Mouse (Mus musculus) heart, embryonic 16.5 days (tissue): ENCODE results near the gene Hist2h2ac. TPM values are rescaled to one million over a fixed set of nuclear protein-coding genes. Genes with fewer than 3 reads are reported as not detected.
"Not testable (repeated sequence)": the region's sequence is repeated elsewhere in the genome, so short reads cannot be mapped to it uniquely, and the experiment has no call there.

Source experiments
- ATAC-seq: fragments of 200-750 bp; cut with Nextera tagmentation; replicated peaks from 2 replicates; pipeline ENCODE4 v1.8.0; 2017; ENCODE audit warnings: moderate number of reproducible peaks; ENCODE audit not compliant: insufficient read depth, low FRiP score; ENCODE audit errors: extremely low read depth
- H3K27ac ChIP-seq: fragments of 300-500 bp; sonication (generic); 2 replicates; pipeline ENCODE4 v1.5.1; 2014; ENCODE audit warnings: mild to moderate bottlenecking, low read length, control low read depth, moderate library complexity
- H3K27me3 ChIP-seq: fragments of 300-500 bp; sonication (generic); 2 replicates; pipeline ENCODE4 v1.6.1; 2014; ENCODE audit warnings: low read length, mixed read lengths; ENCODE audit not compliant: control insufficient read depth, insufficient read depth
- H3K36me3 ChIP-seq: fragments of 300-500 bp; sonication (generic); 2 replicates; pipeline ENCODE4 v1.6.1; 2014; ENCODE audit not compliant: control insufficient read depth, insufficient read depth
- H3K4me1 ChIP-seq: fragments of 300-500 bp; sonication (generic); 2 replicates; pipeline ENCODE4 v1.6.1; 2014; ENCODE audit warnings: low read length, mixed read lengths; ENCODE audit not compliant: control insufficient read depth, insufficient read depth
- H3K4me2 ChIP-seq: fragments of 300-500 bp; sonication (generic); 2 replicates; pipeline ENCODE4 v1.6.1; 2014; ENCODE audit warnings: low read depth, mild to moderate bottlenecking, control low read depth, low read length
- H3K4me3 ChIP-seq: fragments of 300-500 bp; sonication (generic); 2 replicates; pipeline ENCODE4 v1.5.1; 2014; ENCODE audit warnings: mild to moderate bottlenecking, control low read depth, low read length
- H3K9ac ChIP-seq: fragments of 300-500 bp; sonication (generic); 2 replicates; pipeline ENCODE4 v1.6.1; 2014; ENCODE audit warnings: low read length, control low read depth
- H3K9me3 ChIP-seq: fragments of 300-500 bp; sonication (generic); replicated peaks from 2 replicates; pipeline ENCODE4 v1.6.1; 2016; ENCODE audit warnings: low read length; ENCODE audit not compliant: control insufficient read depth
- WGBS: fragments of 180-500 bp; shearing (Covaris S2); extraction: QIAGEN DNeasy Blood & Tissue Kit; methylation state at CpG from one replicate; pipeline ENCODE4 v1.1.7; 2014; 5-methylcytosine and 5-hydroxymethylcytosine counted together
- polyA plus RNA-seq: library from polyadenylated mRNA; unstranded; fragments of >200 nt; fragmentation: Nextera tagmentation; extraction: Ambion mirVana; gene quantifications from 2 replicates; pipeline ENCODE4 v1.2.1, GENCODE M21; 2015

Gene Hist2h2ac
- polyA plus RNA-seq, 1 experiment from 2014 or later = 6.4 TPM

DNA sequence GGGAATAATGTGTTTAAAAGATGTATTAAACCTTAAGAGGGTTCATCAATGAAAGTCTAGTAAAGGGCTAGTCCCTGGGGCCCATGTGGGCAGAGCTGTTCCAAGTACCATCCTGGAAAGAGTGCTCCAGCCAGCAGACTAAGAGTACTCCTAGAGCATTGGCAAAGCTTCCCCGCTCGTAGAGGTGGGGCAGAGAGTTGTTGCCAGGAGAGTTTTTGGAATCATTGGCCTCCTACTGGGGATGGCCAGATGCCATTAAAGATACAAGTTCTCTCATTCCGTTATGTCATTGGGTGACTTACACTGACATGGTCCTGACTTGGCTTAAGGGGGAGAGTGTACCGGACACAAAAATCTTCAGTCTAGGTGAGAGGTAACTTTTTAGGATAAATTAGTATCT is 41.1 kb downstream of the Hist2h2ac start:
- Histone ChIP-seq H3K36me3 (peaks cover 34% of the 10 kb centered on the region), H3K4me2 (no peak overlapping the region), H3K9me3 (no peaks in the 10 kb centered on the region), H3K27me3 (no peaks in the 10 kb centered on the region), H3K4me1 (peaks cover 15% of the 10 kb centered on the region), H3K27ac (no peak overlapping the region), H3K9ac (no peak overlapping the region), H3K4me3 (no peak overlapping the region)
- WGBS = 44% methylated on average over 4 of the region's 4 CpGs
- no peak for ATAC-seq

DNA sequence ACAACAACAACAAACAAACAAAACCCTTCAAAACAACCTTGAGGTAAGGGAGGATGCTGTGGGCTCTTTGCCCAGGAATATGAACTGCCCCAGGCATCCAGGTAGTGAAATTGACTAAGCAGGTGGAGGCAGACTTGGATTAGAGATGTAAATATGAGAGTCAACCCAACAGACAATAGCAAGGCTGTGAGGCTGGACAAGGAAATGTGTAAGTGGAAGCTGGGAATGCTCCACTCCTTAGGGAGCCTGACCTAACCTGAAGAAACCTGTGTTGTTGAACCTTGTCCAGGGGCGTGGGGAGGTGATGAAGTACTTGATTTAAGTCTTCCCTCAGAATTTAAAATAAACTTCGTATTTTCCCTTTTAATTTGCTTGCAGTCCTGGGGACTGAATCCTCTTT is 41.8 kb downstream of the Hist2h2ac start:
- Histone ChIP-seq H3K4me2 (no peak overlapping the region), H3K27ac (no peak overlapping the region), H3K4me3 (no peak overlapping the region), H3K4me1 (peaks cover 17% of the 10 kb centered on the region), H3K27me3 (no peaks in the 10 kb centered on the region), H3K36me3 (peaks cover 38% of the 10 kb centered on the region), H3K9ac (no peak overlapping the region), H3K9me3 (no peaks in the 10 kb centered on the region)
- no peak for ATAC-seq
- 82% methylated on average over 2 of the region's 2 CpGs for WGBS

DNA sequence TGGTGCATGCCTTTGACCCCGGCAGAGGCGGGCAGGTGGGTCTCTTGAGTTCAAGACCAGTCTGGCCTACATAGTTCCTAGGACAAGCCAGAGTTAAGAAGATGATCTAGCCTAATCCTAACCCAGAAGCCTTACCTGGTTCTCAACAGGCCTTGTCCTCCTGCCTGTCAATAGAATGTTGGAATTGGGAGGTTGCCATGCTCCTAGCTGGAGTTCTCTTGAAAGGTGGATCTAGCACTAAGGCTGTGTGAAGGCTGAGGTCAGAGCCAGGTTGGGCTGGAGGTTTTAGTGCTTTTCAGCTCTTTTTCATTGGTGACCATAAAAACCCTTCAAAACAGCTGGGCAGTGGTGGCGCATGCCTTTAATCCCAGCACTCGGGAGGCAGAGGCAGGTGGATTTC is 42.3 kb downstream of the Hist2h2ac start:
- peaks cover 17% of the 10 kb centered on the region for H3K4me1 ChIP-seq
- no peak for ATAC-seq
- H3K36me3 ChIP-seq = peaks cover 39% of the 10 kb centered on the region
- H3K4me2 ChIP-seq = no peak overlapping the region
- H3K27ac ChIP-seq = no peak overlapping the region
- no peaks in the 10 kb centered on the region for H3K27me3 ChIP-seq
- no peaks in the 10 kb centered on the region for H3K9me3 ChIP-seq
- 92% methylated on average over 4 of the region's 4 CpGs for WGBS
- no peak overlapping the region for H3K9ac ChIP-seq
- no peak overlapping the region for H3K4me3 ChIP-seq

DNA sequence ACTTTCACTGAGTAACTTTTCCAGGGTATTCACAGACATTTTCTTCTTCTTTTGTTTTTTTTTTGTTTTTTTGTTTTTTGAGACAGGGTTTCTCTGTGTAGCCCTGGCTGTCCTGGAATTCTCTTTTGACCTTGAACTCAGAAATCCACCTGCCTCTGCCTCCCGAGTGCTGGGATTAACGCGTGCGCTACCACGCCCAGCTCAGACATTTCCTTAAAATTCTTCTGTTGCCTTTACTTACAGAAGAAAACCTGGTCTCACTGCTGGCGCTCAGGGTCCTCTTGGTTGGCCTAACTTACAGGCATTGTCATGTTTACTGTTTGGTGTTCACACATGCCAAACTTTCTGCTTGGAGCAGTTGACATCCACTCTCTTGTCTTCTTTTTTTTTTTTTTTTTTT is 45.4 kb downstream of the Hist2h2ac start:
- no peak for ATAC-seq
- H3K9me3 ChIP-seq = no peaks in the 10 kb centered on the region
- WGBS = 90% methylated on average over 6 of the region's 6 CpGs
- H3K4me3 ChIP-seq = no peak overlapping the region
- H3K4me2 ChIP-seq = no peak overlapping the region
- peaks cover 21% of the 10 kb centered on the region for H3K4me1 ChIP-seq
- no peak overlapping the region for H3K27ac ChIP-seq
- H3K27me3 ChIP-seq = no peaks in the 10 kb centered on the region
- no peak overlapping the region for H3K9ac ChIP-seq
- peaks cover 39% of the 10 kb centered on the region for H3K36me3 ChIP-seq

DNA sequence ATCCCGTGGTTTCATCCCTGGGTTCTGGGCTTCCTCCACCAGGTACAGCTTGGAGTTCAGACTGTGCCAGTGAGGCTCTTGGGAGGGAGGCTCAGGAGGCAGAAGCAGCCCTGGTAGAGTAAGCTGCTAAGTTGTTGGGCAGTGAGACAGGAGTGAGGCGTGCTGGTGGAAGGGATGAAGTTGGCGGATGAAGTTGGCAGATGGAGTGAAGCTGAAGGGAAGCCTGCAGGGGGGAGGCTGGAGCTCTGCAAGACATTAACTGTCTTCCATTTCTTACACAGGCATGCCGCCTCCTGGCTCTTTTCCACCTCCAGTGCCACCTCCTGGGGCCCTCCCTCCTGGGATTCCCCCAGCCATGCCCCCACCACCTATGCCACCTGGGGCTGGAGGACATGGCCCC is 46.6 kb downstream of the Hist2h2ac start:
- not testable (repeated sequence) for H3K27ac ChIP-seq, H3K9me3 ChIP-seq, H3K4me2 ChIP-seq, ATAC-seq, H3K4me3 ChIP-seq, H3K9ac ChIP-seq, H3K27me3 ChIP-seq
- WGBS = 75% methylated on average over 4 of the region's 4 CpGs
- Histone ChIP-seq H3K36me3 (peaks cover 38% of the 10 kb centered on the region), H3K4me1 (peaks cover 20% of the 10 kb centered on the region)

DNA sequence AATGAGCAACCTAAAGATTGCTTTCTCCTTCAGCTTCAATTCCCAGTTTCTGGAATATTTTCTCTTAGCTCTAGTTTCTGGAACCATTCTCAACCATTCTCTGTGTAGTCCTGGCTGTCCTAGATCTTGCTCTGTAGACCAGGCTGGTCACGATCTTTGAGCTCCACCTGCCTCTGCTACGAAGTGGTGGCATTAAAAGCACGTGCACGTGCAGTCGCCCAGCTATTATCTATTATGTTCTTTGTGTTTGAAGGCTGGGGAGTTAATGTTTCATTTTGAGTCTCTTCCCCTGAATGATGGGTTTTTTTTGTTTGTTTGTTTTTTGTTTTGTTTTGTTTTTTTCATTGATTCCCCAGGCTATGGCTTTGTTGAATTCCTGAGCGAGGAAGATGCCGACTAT is 47.5 kb downstream of the Hist2h2ac start:
- H3K36me3 ChIP-seq = peaks cover 32% of the 10 kb centered on the region
- H3K27ac ChIP-seq = no peak overlapping the region

DNA sequence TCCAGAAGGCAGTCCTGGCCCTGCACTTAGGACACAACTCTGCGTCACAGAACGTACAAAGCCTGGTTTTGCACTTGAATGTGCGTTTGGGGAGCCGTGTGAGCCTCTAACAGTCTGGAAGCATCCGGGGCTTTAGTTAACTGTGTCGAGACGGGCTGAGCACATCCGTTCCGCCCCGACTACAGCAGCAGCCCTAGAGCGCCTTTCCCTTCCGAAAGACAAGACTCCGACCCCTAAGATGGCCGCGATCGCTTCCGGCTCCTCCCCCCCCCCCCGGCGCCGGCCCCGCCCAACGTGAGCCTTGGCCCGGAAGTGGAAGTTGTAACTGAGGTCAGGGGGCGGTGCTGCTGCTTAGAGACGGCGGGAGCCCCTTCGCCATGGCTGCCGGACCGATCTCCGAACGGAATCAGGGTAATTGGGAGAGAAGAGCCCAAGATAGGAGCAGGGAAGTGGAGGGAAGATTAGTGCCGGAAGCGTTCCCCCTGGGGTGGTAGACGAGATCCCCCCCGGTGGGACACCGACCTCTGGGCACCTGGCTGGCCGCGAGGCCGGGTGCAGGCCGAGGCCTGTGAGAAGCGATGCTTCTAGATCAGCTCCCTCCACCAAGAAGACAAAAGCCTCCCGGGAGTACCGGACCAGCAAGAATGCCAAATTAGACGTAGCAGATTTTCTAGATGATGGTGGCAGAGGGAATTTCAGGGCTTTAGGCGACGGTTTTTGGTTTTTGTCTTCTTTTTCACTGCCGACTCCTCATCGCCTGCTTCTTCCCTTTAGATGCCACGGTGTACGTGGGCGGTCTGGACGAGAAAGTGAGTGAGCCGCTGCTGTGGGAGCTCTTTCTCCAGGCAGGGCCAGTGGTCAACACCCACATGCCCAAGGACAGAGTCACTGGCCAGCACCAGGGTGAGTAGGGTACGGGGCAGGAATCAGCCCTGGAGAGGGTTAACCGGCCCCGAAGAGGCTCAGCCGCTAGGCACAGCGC is 48.2 kb downstream of the Hist2h2ac start, which contains the start of gene Sf3b4:
Sf3b4 (plus strand) TSS at position 136 of the 982 bp plus-strand sequence.
- peak; percentile 87 for ATAC-seq
- H3K4me1 ChIP-seq = peaks cover 20% of the 10 kb centered on the region
- WGBS = under 1% methylated on average over 58 of the region's 58 CpGs
- peaks cover 26% of the 10 kb centered on the region for H3K36me3 ChIP-seq
- peak within 1 kb of the TSS; percentile 97 for H3K27ac ChIP-seq
- no peaks in the 10 kb centered on the region for H3K9me3 ChIP-seq
- H3K9ac ChIP-seq = peak within 1 kb of the TSS; percentile 84
- peak within 1 kb of the TSS; percentile 77 for H3K4me3 ChIP-seq
- H3K27me3 ChIP-seq = no peaks in the 10 kb centered on the region
- H3K4me2 ChIP-seq = peak within 1 kb of the TSS; percentile 89

More for the DNA sequence above, 47.5 kb downstream of the Hist2h2ac start:
- peaks cover 20% of the 10 kb centered on the region for H3K4me1 ChIP-seq
- no peak for ATAC-seq
- 39% methylated on average over 7 of the region's 7 CpGs for WGBS
- H3K9ac ChIP-seq = peak overlapping the region; percentile 84
- H3K4me2 ChIP-seq = peak overlapping the region; percentile 89
- H3K4me3 ChIP-seq = peak overlapping the region; percentile 77
- H3K9me3 ChIP-seq = no peaks in the 10 kb centered on the region
- no peaks in the 10 kb centered on the region for H3K27me3 ChIP-seq

DNA sequence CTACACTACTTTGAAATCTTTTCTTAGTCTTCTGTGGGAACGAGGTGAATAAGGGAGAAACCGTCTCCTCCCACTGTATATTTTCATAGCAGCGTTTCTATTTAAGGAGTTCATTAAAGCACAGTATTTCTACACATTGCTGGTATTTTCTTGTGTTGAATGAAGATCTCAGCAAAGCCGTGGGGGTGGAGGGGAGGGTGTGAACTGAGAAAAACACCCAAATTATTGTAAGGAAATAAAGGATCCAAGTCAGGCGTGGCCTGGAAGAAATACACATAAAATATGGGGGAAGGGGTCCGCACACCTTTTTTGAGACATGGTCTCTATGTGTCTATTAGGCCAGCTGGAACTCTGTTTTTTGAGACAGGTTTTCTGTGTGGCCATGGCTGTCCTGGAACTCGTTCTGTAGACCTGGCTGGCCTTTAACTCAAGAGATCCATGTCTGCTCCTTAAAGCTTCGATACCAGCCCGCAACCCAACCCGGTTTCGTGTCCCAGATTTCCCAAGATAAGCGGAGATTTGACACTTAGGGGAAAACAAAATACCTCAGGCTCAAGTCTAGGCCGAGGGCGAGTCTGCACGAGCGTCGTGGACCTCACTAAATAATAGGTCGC is 49.0 kb downstream of the Hist2h2ac start:
- H3K9ac ChIP-seq = peak overlapping the region; percentile 84
- WGBS = 15% methylated on average over 18 of the region's 18 CpGs

More for the DNA sequence above, 49.0 kb downstream of the Hist2h2ac start:
- H3K9me3 ChIP-seq = no peaks in the 10 kb centered on the region
- peak overlapping the region; percentile 97 for H3K27ac ChIP-seq
- H3K36me3 ChIP-seq = peaks cover 24% of the 10 kb centered on the region
- no peak for ATAC-seq
- H3K4me1 ChIP-seq = peaks cover 20% of the 10 kb centered on the region
- no peaks in the 10 kb centered on the region for H3K27me3 ChIP-seq
- H3K4me3 ChIP-seq = peak overlapping the region; percentile 77
- H3K4me2 ChIP-seq = peak overlapping the region; percentile 74
